Mouse (Mus musculus) adrenal gland, adult (tissue): ENCODE results near the gene Esf1.
"Not testable (repeated sequence)": the region's sequence is repeated elsewhere in the genome, so short reads cannot be mapped to it uniquely, and the experiment has no call there.

Experiments
- DNase-seq, 2 experiments: peaks; one replicate each; pipeline ENCODE4 v3.0.0; 2022 to 2023; ENCODE audit warnings: low spot score in 1 of 2; ENCODE audit not compliant: inconsistent age in 2 of 2

Esf1 gene

DNA sequence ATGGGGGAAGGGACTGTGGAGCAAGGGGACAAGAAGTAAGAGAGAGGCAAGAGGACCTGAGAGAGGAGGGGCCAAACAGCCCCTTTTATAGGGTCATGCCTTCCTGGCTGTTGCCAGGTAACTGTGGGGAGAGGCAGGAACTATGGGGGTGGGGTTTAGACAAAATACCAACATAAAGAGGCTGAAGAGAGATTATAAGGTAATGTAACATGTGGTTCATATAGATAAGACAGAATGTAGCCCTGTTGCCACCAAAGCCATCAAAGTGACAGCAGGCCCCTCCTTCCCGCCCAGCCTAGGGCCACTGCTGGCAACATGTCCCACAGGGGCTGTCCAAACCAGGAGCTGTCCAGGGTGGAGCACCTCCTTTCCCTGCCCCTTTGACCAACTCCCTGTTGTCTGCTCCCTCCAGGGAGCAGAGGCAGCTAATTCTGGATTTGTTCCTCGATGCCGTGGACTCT lies 73.2 kb downstream of the Esf1 start:
- DNase-seq: no peak

GRCm38 (mm10) chr2:140096034-140096433 lies 74.3 kb downstream of the Esf1 start:
- no peak for DNase-seq

- DNase-seq: no peak
Observed at GRCm38 (mm10) chr2:140093433-140093832, 76.9 kb downstream of the Esf1 start.

DNA sequence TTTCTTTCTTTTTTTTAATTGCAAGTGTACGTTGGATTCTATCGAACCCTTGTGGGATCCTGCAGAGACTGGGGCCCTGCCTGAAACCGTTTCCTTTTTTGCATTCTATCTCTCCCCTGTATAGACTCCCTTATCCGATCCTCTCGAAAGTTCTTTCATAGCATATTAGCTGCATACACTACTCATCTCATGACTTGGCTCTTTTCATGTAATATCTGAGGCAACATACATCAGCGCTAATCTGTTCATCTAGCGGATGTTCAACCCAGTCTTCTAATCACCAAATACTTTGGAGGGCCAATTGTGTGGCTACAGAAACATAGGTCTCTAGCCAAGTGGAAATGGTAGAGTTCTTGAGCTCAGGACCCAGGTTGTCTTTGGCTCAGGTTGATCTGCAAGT lies 86.1 kb downstream of the Esf1 start:
- DNase-seq: no peak

DNA sequence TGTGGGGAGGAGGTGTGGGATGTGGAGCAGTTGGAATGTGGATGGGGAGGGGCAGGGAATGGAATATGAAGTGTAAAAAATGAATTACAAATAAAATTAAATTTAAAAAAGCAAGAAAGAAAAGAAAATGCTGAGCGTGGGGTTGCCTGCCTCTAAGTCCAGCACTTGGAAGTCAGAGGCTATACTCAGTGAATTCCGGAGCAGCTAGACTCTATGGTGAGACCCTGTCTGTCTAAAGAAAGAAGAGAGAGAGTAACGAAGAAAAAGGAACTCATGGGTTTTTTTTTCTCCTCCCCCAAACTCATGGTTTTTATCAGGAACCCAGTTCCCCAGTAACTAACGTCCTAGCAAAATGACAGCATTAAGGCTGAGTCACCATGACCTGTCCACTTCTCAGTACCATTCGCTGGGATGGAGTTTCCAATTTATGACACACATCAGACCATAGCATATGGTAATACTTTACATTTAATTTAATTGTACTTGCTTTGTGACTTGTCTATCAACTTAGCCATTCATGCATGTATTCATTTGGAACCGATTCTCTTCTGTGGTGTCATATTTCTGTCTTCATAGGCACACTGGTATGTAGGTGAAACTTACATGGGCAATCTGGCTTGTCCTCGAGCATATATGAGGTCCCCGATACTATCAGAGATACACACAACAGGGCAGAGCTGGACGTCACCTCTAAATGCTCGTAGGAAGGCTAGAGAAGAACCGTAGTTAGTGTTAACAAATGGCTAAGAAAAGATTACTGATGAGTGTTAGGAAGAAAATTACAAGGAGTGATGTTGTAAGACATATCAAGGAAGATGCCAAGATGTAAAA lies 89.4 kb downstream of the Esf1 start:
- DNase-seq: no peak

DNA sequence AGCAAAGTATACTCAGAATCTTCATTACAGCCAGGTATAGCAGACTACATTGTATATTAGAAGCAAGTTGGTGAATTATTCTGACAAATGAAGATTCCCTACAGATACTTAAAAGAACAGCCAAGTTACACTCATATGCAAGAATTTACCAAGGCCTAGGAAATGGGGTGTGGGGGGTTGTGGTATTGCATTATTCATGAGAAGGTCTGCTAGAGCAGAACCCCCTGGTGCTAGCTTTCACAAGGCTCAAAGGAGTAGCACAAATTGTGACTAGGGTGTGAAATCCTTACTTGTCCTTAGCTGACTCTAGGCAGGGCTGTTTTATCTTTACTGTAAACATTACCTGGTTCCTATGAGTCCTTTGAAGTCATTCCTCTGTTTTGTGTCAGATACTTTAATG lies 91.1 kb downstream of the Esf1 start:
- not testable (repeated sequence) for DNase-seq

DNA sequence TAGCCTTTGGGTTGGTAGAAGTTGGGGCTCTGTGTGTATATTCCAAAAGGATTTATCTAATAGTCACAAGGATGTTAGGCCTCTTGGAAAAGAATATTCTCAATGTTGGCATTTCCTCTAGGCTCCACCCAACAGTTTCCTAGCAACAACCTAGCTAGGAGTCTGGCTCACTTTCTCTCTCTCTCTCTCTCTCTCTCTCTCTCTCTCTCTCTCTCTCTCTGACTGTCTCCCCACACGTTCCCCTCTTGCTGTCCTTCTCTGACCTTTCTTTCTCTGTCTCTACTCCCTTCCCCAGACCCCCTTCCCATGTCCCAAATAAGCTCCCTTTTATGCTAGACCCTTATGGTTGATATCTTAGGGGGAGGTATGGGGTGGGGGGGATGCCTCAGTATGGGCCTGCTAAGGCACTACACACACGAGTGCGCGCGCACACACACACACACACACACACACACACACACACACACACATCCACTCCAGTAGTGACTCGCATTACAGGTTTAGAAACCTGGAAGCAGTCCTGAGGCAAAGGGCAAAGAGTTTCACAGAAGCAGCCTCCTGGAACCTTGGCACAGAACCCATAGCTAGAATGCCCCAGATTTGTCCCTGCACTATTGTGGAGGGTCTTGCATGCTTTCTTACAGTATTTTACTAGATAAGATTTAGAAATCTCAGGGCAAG lies 91.6 kb downstream of the Esf1 start:
- DNase-seq: no peak

DNA sequence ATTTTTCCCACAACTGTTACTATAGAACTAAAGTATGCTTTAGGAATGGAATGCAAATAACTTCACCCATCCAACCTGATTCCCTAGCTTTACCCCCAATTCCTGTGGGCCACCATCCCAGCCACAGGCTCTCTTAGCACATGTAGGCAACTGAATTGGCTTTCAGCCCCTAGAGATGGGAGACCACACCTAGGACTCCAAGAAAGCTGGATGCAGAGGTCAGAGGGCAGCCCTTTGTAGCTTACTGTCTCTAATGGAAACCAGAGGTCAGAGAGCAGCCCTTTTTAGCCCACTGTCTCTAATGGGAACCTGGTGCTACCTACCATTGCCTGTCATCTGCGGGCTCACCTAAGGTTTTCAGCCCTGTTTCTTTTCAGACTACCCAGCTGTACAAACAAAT lies 92.9 kb downstream of the Esf1 start:
- DNase-seq: no peak

DNA sequence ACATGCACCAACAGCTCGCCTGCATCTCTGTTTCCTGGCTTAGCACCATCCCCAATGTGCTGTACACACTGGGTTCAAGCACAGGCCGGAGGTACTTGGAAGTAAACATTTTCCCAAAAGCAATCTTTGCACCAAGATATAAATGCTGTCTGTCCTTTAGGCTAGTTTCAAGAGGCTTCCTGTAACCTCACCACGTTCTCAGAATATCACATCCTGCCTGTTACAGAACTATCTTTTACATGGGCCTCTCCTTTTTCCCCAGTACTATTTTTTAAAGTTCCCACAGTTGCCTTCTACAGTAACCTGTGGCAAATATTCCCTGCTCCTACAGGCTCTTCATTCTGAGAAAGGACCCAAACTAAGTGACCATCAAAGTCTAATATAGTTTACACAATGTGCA lies 95.2 kb downstream of the Esf1 start:
- no peak for DNase-seq
